Mouse (Mus musculus) bone marrow macrophage, adult 2 months (primary cell): ENCODE measurements around the gene Commd6.

Experiments used
- CTCF ChIP-seq: IDR thresholded peaks from 2 replicates; pipeline ENCODE4 v1.5.1; 2012; ENCODE audit warnings: low read depth, mild to moderate bottlenecking, low read length, moderate library complexity
- POLR2A ChIP-seq: IDR thresholded peaks from 2 replicates; pipeline ENCODE4 v1.6.1; 2012; ENCODE audit warnings: mild to moderate bottlenecking, low read depth, low read length, borderline replicate concordance

- TF ChIP-seq CTCF: no peak
- TF ChIP-seq POLR2A: no peak
Measured at GRCm38 (mm10) chr14:101668626-101669025, 28.1 kb upstream of the Commd6 start.
